Mouse (Mus musculus) CD4-positive, CD25-positive, alpha-beta regulatory T cell (primary cell): Measurements from ENCODE around the gene Tgif2lx2. TPM values are rescaled to one million over a fixed set of nuclear protein-coding genes. Genes with fewer than 3 reads are reported as not detected.

ENCODE experiments used
- polyA plus RNA-seq: library from polyadenylated mRNA; unstranded; fragments of 100-300 nt; shearing (Covaris generic); gene quantifications from one replicate; pipeline ENCODE4 v1.2.1, GENCODE M21; 2017

Tgif2lx2 gene
- polyA plus RNA-seq = not detected

GRCm38 (mm10) chrX:118426927-118427326 lies at the start of gene Tgif2lx2:
Tgif2lx2 (plus strand) TSS chrX:118427227.

Other genes with a start within 250 kb of the Tgif2lx2 start
- not detected for gene Tgif2lx1, start 53.5 kb downstream of the Tgif2lx2 start, polyA plus RNA-seq